Mouse (Mus musculus) liver, adult 2 months (tissue): ENCODE data around the gene Clip3. TPM values are rescaled to one million over a fixed set of nuclear protein-coding genes. Genes with fewer than 3 reads are reported as not detected.

Source experiments
- DNase-seq: peaks from one replicate; pipeline ENCODE4 v3.0.0-alpha.2; 2011; ENCODE audit warnings: low read depth, low spot score; ENCODE audit errors: extremely low read depth
- H3K27ac ChIP-seq: fragments of 200-500 bp; replicated peaks from 2 replicates; pipeline ENCODE4 v1.5.1; 2012; ENCODE audit warnings: low read depth, mild to moderate bottlenecking, control low read depth, inconsistent platforms, low read length; ENCODE audit not compliant: insufficient read depth
- H3K27me3 ChIP-seq: fragments of 200-500 bp; 2 replicates; pipeline ENCODE4 v1.6.1; 2012; ENCODE audit warnings: mild to moderate bottlenecking, moderate library complexity, low read length, inconsistent platforms; ENCODE audit not compliant: control insufficient read depth, insufficient read depth
- H3K36me3 ChIP-seq: fragments of 200-500 bp; 2 replicates; pipeline ENCODE4 v1.6.1; 2012; ENCODE audit warnings: low read length, inconsistent platforms; ENCODE audit not compliant: control insufficient read depth, insufficient read depth
- H3K4me1 ChIP-seq: fragments of 200-500 bp; 2 replicates; pipeline ENCODE4 v1.6.1; 2011; ENCODE audit warnings: low read length; ENCODE audit not compliant: control insufficient read depth, insufficient read depth
- H3K4me3 ChIP-seq: fragments of 200-500 bp; 2 replicates; pipeline ENCODE4 v1.5.1; 2011; ENCODE audit warnings: low read depth, mild to moderate bottlenecking, control low read depth, low read length, moderate library complexity; ENCODE audit not compliant: insufficient read depth
- H3K79me2 ChIP-seq: fragments of 200-500 bp; 2 replicates; pipeline ENCODE4 v1.6.1; 2012; ENCODE audit warnings: inconsistent platforms, mild to moderate bottlenecking, low read length, moderate library complexity; ENCODE audit not compliant: control insufficient read depth, insufficient read depth
- H3K9ac ChIP-seq: fragments of 200-500 bp; 2 replicates; pipeline ENCODE4 v1.6.1; 2012; ENCODE audit warnings: low read depth, mild to moderate bottlenecking, control low read depth, inconsistent platforms, low read length
- CTCF ChIP-seq: fragments of 200-500 bp; IDR thresholded peaks from 2 replicates; pipeline ENCODE4 v1.5.1; 2011; ENCODE audit warnings: low read depth, low read length, control low read depth
- POLR2A ChIP-seq: fragments of 200-500 bp; IDR thresholded peaks from 2 replicates; pipeline ENCODE4 v1.6.1; 2011; ENCODE audit warnings: low read length, control low read depth; ENCODE audit not compliant: insufficient read depth; ENCODE audit errors: extremely low read depth
- WGBS: fragments of 180-500 bp; shearing (Covaris S2); methylation state at CpG from one replicate; pipeline ENCODE4 v1.1.7; 2018; 5-methylcytosine and 5-hydroxymethylcytosine counted together
- polyA plus RNA-seq: library from polyadenylated mRNA; depleted of rRNA; stranded (reverse); fragments of >200 nt; gene quantifications from 2 replicates; pipeline ENCODE4 v1.2.3, GENCODE M21; 2012
- total RNA-seq: library from RNA; depleted of rRNA; stranded (reverse); fragments of >200 nt; gene quantifications from 2 replicates; pipeline ENCODE4 v1.2.3, GENCODE M21; 2014

Clip3 gene
- total and polyA plus RNA-seq, 2 experiments, result 0.18 to 0.24 TPM

DNA sequence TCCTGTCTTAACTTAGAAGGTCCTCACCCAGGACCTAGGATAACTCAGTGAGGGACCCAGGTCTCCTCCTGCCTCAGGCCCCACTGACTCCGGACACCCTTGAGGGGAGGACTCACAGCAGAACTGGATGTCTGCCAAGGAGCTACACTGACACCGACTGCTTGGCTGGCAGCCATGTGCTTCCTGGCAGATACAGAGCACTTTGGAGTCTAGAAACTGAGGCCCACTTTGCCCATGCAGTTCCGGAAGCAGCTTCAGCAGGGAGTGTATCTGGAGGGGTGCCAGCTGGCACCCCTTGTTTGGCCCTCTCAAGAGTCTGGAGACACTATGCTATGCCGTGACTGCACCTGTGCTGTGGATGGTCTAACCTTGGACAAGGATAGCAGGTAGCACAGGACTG is 41.9 kb downstream of the Clip3 start:
- H3K9ac ChIP-seq, result no peak overlapping the region
- H3K4me3 ChIP-seq, result no peak overlapping the region
- no peaks in the 10 kb centered on the region for H3K27me3 ChIP-seq
- no peaks in the 10 kb centered on the region for H3K36me3 ChIP-seq
- H3K27ac ChIP-seq, result no peak overlapping the region
- H3K4me1 ChIP-seq, result no peaks in the 10 kb centered on the region
- DNase-seq, result peak; percentile 33
- TF ChIP-seq POLR2A, result no peak
- no peaks in the 10 kb centered on the region for H3K79me2 ChIP-seq
- 11% methylated on average over 4 of the region's 4 CpGs for WGBS

GRCm38 (mm10) chr7:30334563-30334962 is 43.0 kb downstream of the Clip3 start:
- 75% methylated on average over 5 of the region's 5 CpGs for WGBS
- Histone ChIP-seq H3K27me3 (no peaks in the 10 kb centered on the region), H3K79me2 (no peaks in the 10 kb centered on the region), H3K27ac (no peak overlapping the region), H3K36me3 (no peaks in the 10 kb centered on the region), H3K4me1 (no peaks in the 10 kb centered on the region), H3K9ac (no peak overlapping the region), H3K4me3 (no peak overlapping the region)
- TF ChIP-seq POLR2A, result no peak
- no peak for TF ChIP-seq CTCF
- no peak for DNase-seq

GRCm38 (mm10) chr7:30335688-30336087 is 44.2 kb downstream of the Clip3 start:
- Histone ChIP-seq H3K27me3 (no peaks in the 10 kb centered on the region), H3K27ac (no peak overlapping the region)
- WGBS, result 81% methylated on average over 6 of the region's 6 CpGs

DNA sequence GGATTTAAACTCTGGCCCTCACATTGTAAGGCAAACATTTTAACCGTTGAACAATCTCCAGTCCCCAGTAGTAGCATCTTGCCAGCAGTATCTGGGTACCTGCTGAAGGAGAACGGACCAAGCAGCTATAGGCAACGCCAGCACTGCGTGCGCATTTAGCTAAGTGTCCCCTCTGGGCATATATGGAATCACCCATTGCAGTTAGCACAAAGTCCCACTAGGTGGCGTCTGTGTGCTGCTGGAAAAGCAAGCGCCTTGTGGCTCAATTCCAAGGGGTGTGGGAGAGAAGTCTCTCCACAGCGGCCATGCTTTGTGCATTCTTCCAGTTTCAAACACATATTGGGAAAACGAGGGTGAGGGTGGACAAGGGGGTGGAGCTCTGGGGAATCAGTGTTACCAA is 44.9 kb downstream of the Clip3 start:
- H3K36me3 ChIP-seq, result no peaks in the 10 kb centered on the region
- 2% methylated on average over 9 of the region's 9 CpGs for WGBS
- peak; percentile 62 for DNase-seq
- H3K27ac ChIP-seq, result no peak overlapping the region
- no peaks in the 10 kb centered on the region for H3K4me1 ChIP-seq
- H3K4me3 ChIP-seq, result no peak overlapping the region
- H3K9ac ChIP-seq, result no peak overlapping the region
- peak; percentile 89 for TF ChIP-seq CTCF
- TF ChIP-seq POLR2A, result no peak
- H3K27me3 ChIP-seq, result no peaks in the 10 kb centered on the region
- H3K79me2 ChIP-seq, result no peaks in the 10 kb centered on the region

More at GRCm38 (mm10) chr7:30335688-30336087, 44.2 kb downstream of the Clip3 start:
- H3K4me3 ChIP-seq, result no peak overlapping the region
- H3K9ac ChIP-seq, result no peak overlapping the region
- DNase-seq, result no peak
- no peak for TF ChIP-seq CTCF
- no peak for TF ChIP-seq POLR2A
- no peaks in the 10 kb centered on the region for H3K36me3 ChIP-seq
- no peaks in the 10 kb centered on the region for H3K79me2 ChIP-seq
- H3K4me1 ChIP-seq, result no peaks in the 10 kb centered on the region

DNA sequence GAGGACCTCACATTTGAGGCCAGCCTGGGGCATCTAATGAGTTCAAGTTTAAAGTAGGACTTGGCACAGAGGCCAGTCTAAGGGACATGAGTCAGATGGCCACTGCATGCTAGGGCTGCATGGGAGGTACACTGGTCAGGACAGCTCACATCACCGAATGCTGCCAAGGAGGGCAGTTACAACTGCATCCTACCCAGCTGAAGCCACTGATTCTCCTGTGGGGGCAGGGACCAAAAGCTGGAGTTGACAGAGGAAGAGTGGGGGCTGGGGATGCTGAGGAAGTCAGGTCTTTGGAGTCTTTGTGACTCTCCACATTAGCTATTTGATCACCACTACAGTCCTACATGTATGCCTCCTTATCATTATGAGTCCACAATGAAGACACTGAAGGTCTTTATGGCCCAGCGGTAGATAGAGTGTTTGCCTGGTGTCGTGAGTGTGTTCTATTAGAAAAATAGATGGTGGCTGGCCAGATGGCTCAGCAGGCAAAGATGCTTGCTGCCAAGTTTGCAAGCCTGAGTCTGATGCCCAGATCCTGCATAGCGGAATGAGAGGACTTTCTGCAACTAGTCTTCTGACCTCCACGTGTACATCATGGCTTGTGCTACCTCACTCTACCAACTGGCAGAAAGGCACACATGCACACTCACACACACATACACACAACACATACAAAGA is 48.0 kb downstream of the Clip3 start:
- H3K4me3 ChIP-seq, result no peak overlapping the region
- no peaks in the 10 kb centered on the region for H3K36me3 ChIP-seq
- no peak overlapping the region for H3K27ac ChIP-seq
- H3K27me3 ChIP-seq, result no peaks in the 10 kb centered on the region
- no peak overlapping the region for H3K9ac ChIP-seq
- H3K4me1 ChIP-seq, result no peaks in the 10 kb centered on the region
- no peaks in the 10 kb centered on the region for H3K79me2 ChIP-seq
- no peak for DNase-seq
- TF ChIP-seq POLR2A, result no peak
- no peak for TF ChIP-seq CTCF
- 71% methylated on average over 5 of the region's 5 CpGs for WGBS

DNA sequence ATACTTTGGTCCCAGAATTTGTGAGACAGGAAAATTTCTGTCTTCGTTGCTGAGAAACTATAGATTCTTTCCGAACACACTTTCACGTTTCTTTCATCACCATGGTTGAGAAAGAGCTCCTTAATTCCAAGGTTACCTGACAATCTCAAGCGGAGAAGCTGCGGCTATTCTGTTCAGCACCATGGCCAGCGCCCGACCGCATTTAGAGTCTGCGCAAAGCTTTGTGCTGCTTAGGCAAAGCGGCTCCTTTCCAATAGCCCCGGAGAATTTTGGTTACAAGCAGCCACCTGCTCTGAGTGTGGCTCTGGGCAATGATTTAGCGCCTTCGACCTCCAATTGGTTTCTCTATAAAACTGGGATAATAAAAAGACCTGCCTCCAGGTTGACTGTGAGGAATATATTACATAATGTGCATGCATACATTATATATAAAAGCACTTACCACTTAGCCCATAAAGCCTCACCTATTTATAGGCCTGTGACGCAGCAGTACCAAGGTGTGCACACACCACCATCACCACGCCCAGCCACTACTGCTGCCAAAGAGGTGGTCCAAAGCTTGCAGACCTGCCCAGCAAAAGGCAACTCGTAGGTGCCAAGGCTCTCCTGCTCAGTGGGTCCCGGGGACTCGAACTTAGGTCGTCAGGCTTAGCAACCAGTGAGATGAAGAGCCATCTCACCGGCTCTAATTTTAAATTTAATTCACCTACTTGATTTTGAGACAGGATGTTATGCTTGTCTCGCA is 55.3 kb downstream of the Clip3 start:
- Histone ChIP-seq H3K9ac (no peak overlapping the region), H3K27me3 (no peaks in the 10 kb centered on the region), H3K27ac (no peak overlapping the region), H3K36me3 (no peaks in the 10 kb centered on the region), H3K79me2 (no peaks in the 10 kb centered on the region), H3K4me1 (no peaks in the 10 kb centered on the region), H3K4me3 (no peak overlapping the region)
- peak; percentile 23 for DNase-seq
- TF ChIP-seq POLR2A, result no peak
- 0 out of 2 replicates have a peak, but pooled peaks have one; percentile 10 for TF ChIP-seq CTCF
- 22% methylated on average over 21 of the region's 21 CpGs for WGBS
